Mouse (Mus musculus) embryonic fibroblast, embryonic 13.5 days (primary cell): ENCODE results near the gene Zfp652.

Experiments used
- CTCF ChIP-seq: IDR thresholded peaks from 2 replicates; pipeline ENCODE4 v1.5.1; 2011; ENCODE audit warnings: mild to moderate bottlenecking, control low read depth, low read length, moderate library complexity, borderline replicate concordance; ENCODE audit not compliant: insufficient read depth
- POLR2A ChIP-seq: IDR thresholded peaks from 2 replicates; pipeline ENCODE4 v1.6.1; 2011; ENCODE audit warnings: low read depth, mild to moderate bottlenecking, control low read depth, low read length, moderate library complexity

DNA sequence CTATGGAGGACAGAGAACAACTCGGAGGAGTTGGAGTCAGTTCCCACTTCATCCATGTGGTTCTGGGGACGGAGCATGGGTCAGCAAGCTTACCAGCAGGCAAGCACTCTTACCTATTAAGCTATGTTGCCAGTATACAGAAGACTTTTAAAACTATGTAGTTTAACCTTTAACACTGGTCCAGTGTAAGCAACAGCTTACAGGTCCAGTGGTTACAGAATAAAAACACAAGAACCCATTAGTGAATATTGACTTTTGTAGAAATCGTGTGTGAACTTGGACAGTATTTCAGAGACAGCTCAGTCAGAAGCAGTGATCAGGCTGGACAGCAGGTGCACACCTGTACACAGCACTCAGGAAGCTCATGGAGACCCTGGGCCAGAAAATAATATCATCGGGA, 12.0 kb downstream of the Zfp652 start:
- TF ChIP-seq POLR2A (no peak), CTCF (no peak)
